Mouse (Mus musculus): ENCODE data around the gene Itga7. TPM values are rescaled to one million over a fixed set of nuclear protein-coding genes. Genes with fewer than 3 reads are reported as not detected.
"Not testable (repeated sequence)": the region's sequence is repeated elsewhere in the genome, so short reads cannot be mapped to it uniquely, and the experiment has no call there.

Gene Itga7
- polyA plus RNA-seq, 1 experiment from 2014 or later: 1.7 TPM

GRCm38 (mm10) chr10:128972841-128973240 lies 39.2 kb downstream of the Itga7 start:
- Histone ChIP-seq H3K27me3 (ENCODE audit: control insufficient read depth, insufficient read depth, low read length) (no peaks in the 10 kb centered on the region), H3K9me3 (ENCODE audit: control insufficient read depth, low read length) (no peaks in the 10 kb centered on the region), H3K36me3 (ENCODE audit: control insufficient read depth, insufficient read depth, low read length) (no peaks in the 10 kb centered on the region), H3K4me3 (ENCODE audit: low read depth, low read length) (no peak overlapping the region), H3K4me2 (replicated peaks; ENCODE audit: low read depth, low read length) (no peak overlapping the region), H3K27ac (ENCODE audit: low read depth, low read length) (no peak overlapping the region), H3K4me1 (replicated peaks; ENCODE audit: control insufficient read depth, insufficient read depth, low read length) (no peaks in the 10 kb centered on the region), H3K9ac (ENCODE audit: low read depth, low read length) (no peak overlapping the region)
- DNase-seq (ENCODE audit: low spot score): no peak
- WGBS: 74% methylated on average over 4 of the region's 4 CpGs
- ATAC-seq (ENCODE audit: low FRiP score): no peak

GRCm38 (mm10) chr10:128976395-128976794 lies 42.8 kb downstream of the Itga7 start:
- no peaks in the 10 kb centered on the region for H3K4me1 ChIP-seq (replicated peaks; ENCODE audit: control insufficient read depth, insufficient read depth, low read length)
- H3K27ac ChIP-seq (ENCODE audit: low read depth, low read length): no peak overlapping the region
- ATAC-seq (ENCODE audit: low FRiP score) (no peak), DNase-seq (ENCODE audit: low spot score) (no peak)
- H3K4me2 ChIP-seq (replicated peaks; ENCODE audit: low read depth, low read length): no peak overlapping the region
- 65% methylated on average over 3 of the region's 3 CpGs for WGBS
- no peak overlapping the region for H3K9ac ChIP-seq (ENCODE audit: low read depth, low read length)
- H3K36me3 ChIP-seq (ENCODE audit: control insufficient read depth, insufficient read depth, low read length): no peaks in the 10 kb centered on the region
- H3K4me3 ChIP-seq (ENCODE audit: low read depth, low read length): no peak overlapping the region
- H3K9me3 ChIP-seq (ENCODE audit: control insufficient read depth, low read length): no peaks in the 10 kb centered on the region
- no peaks in the 10 kb centered on the region for H3K27me3 ChIP-seq (ENCODE audit: control insufficient read depth, insufficient read depth, low read length)

GRCm38 (mm10) chr10:128977522-128978114 lies 44.0 kb downstream of the Itga7 start:
- no peak overlapping the region for H3K4me3 ChIP-seq (ENCODE audit: low read depth, low read length)
- no peaks in the 10 kb centered on the region for H3K27me3 ChIP-seq (ENCODE audit: control insufficient read depth, insufficient read depth, low read length)
- no peaks in the 10 kb centered on the region for H3K36me3 ChIP-seq (ENCODE audit: control insufficient read depth, insufficient read depth, low read length)
- ATAC-seq (ENCODE audit: low FRiP score) (peak; percentile 77), DNase-seq (ENCODE audit: low spot score) (peak; percentile 66)
- H3K27ac ChIP-seq (ENCODE audit: low read depth, low read length): no peak overlapping the region
- H3K9ac ChIP-seq (ENCODE audit: low read depth, low read length): no peak overlapping the region
- WGBS: 32% methylated on average over 9 of the region's 9 CpGs
- no peaks in the 10 kb centered on the region for H3K9me3 ChIP-seq (ENCODE audit: control insufficient read depth, low read length)
- H3K4me1 ChIP-seq (replicated peaks; ENCODE audit: control insufficient read depth, insufficient read depth, low read length): no peaks in the 10 kb centered on the region
- no peak overlapping the region for H3K4me2 ChIP-seq (replicated peaks; ENCODE audit: low read depth, low read length)

- no peaks in the 10 kb centered on the region for H3K36me3 ChIP-seq (ENCODE audit: control insufficient read depth, insufficient read depth, low read length)
- DNase-seq (ENCODE audit: low spot score) (no peak), ATAC-seq (ENCODE audit: low FRiP score) (no peak)
- H3K27me3 ChIP-seq (ENCODE audit: control insufficient read depth, insufficient read depth, low read length): no peaks in the 10 kb centered on the region
- no peak overlapping the region for H3K4me2 ChIP-seq (replicated peaks; ENCODE audit: low read depth, low read length)
- H3K4me1 ChIP-seq (replicated peaks; ENCODE audit: control insufficient read depth, insufficient read depth, low read length): no peaks in the 10 kb centered on the region
- H3K27ac ChIP-seq (ENCODE audit: low read depth, low read length): no peak overlapping the region
- H3K9ac ChIP-seq (ENCODE audit: low read depth, low read length): no peak overlapping the region
- 78% methylated on average over 3 of the region's 3 CpGs for WGBS
- H3K9me3 ChIP-seq (ENCODE audit: control insufficient read depth, low read length): no peaks in the 10 kb centered on the region
- no peak overlapping the region for H3K4me3 ChIP-seq (ENCODE audit: low read depth, low read length)
Measured at GRCm38 (mm10) chr10:128980644-128981365, 47.2 kb downstream of the Itga7 start.

GRCm38 (mm10) chr10:128989131-128989530 lies 55.5 kb downstream of the Itga7 start, which contains the start of gene Olfr9:
Gene Olfr9, plus strand, starts transcription at chr10:128989431.
- H3K9me3 ChIP-seq (ENCODE audit: control insufficient read depth, low read length); H3K36me3 ChIP-seq (ENCODE audit: control insufficient read depth, insufficient read depth, low read length); H3K9ac ChIP-seq (ENCODE audit: low read depth, low read length); H3K27ac ChIP-seq (ENCODE audit: low read depth, low read length); ATAC-seq (ENCODE audit: low FRiP score); H3K4me3 ChIP-seq (ENCODE audit: low read depth, low read length); H3K27me3 ChIP-seq (ENCODE audit: control insufficient read depth, insufficient read depth, low read length); H3K4me1 ChIP-seq (replicated peaks; ENCODE audit: control insufficient read depth, insufficient read depth, low read length); DNase-seq (ENCODE audit: low spot score); H3K4me2 ChIP-seq (replicated peaks; ENCODE audit: low read depth, low read length): not testable (repeated sequence)
- 44% methylated on average over 1 of the region's 1 CpGs for WGBS

GRCm38 (mm10) chr10:128990129-128990850 lies 56.7 kb downstream of the Itga7 start:
- not testable (repeated sequence) for H3K4me3 ChIP-seq (ENCODE audit: low read depth, low read length); H3K36me3 ChIP-seq (ENCODE audit: control insufficient read depth, insufficient read depth, low read length); H3K9me3 ChIP-seq (ENCODE audit: control insufficient read depth, low read length); H3K27me3 ChIP-seq (ENCODE audit: control insufficient read depth, insufficient read depth, low read length); H3K27ac ChIP-seq (ENCODE audit: low read depth, low read length); H3K9ac ChIP-seq (ENCODE audit: low read depth, low read length); H3K4me2 ChIP-seq (replicated peaks; ENCODE audit: low read depth, low read length); DNase-seq (ENCODE audit: low spot score); H3K4me1 ChIP-seq (replicated peaks; ENCODE audit: control insufficient read depth, insufficient read depth, low read length)
- peak; percentile 64 for ATAC-seq (ENCODE audit: low FRiP score)
- WGBS: 64% methylated on average over 7 of the region's 10 CpGs

GRCm38 (mm10) chr10:128990994-128991393 lies 57.4 kb downstream of the Itga7 start:
- Histone ChIP-seq H3K27me3 (ENCODE audit: control insufficient read depth, insufficient read depth, low read length) (no peaks in the 10 kb centered on the region), H3K9me3 (ENCODE audit: control insufficient read depth, low read length) (no peaks in the 10 kb centered on the region), H3K36me3 (ENCODE audit: control insufficient read depth, insufficient read depth, low read length) (no peaks in the 10 kb centered on the region), H3K4me1 (replicated peaks; ENCODE audit: control insufficient read depth, insufficient read depth, low read length) (no peaks in the 10 kb centered on the region), H3K27ac (ENCODE audit: low read depth, low read length) (no peak overlapping the region), H3K9ac (ENCODE audit: low read depth, low read length) (no peak overlapping the region), H3K4me2 (replicated peaks; ENCODE audit: low read depth, low read length) (no peak overlapping the region), H3K4me3 (ENCODE audit: low read depth, low read length) (no peak overlapping the region)
- ATAC-seq (ENCODE audit: low FRiP score) (no peak), DNase-seq (ENCODE audit: low spot score) (no peak)

GRCm38 (mm10) chr10:128995796-128996195 lies 62.2 kb downstream of the Itga7 start:
- Histone ChIP-seq H3K4me3 (ENCODE audit: low read depth, low read length) (no peak overlapping the region), H3K4me1 (replicated peaks; ENCODE audit: control insufficient read depth, insufficient read depth, low read length) (no peaks in the 10 kb centered on the region), H3K27ac (ENCODE audit: low read depth, low read length) (no peak overlapping the region), H3K36me3 (ENCODE audit: control insufficient read depth, insufficient read depth, low read length) (no peaks in the 10 kb centered on the region), H3K4me2 (replicated peaks; ENCODE audit: low read depth, low read length) (no peak overlapping the region), H3K9me3 (ENCODE audit: control insufficient read depth, low read length) (no peaks in the 10 kb centered on the region), H3K9ac (ENCODE audit: low read depth, low read length) (no peak overlapping the region), H3K27me3 (ENCODE audit: control insufficient read depth, insufficient read depth, low read length) (no peaks in the 10 kb centered on the region)
- ATAC-seq (ENCODE audit: low FRiP score) (no peak), DNase-seq (ENCODE audit: low spot score) (no peak)
- 92% methylated on average over 1 of the region's 1 CpGs for WGBS
